Mouse (Mus musculus): ENCODE results near the gene Zfp277. TPM values are rescaled to one million over a fixed set of nuclear protein-coding genes. Genes with fewer than 3 reads are reported as not detected.
A peak's percentile ranks its signal among the peaks of the same experiment; 100 is the strongest.

The Zfp277 gene
- total RNA-seq, 2 experiments from 2014 or later = 8.5 to 8.6 TPM

- no peak for TF ChIP-seq CTCF (IDR thresholded peaks at IDR 0.05)
- intact Hi-C loops (cut with DNase I) = no loop called here
- peak overlapping the region; percentile 25 for H3K4me3 ChIP-seq
- peak overlapping the region; percentile 81 for H3K27ac ChIP-seq
- no peak for DNase-seq
Measured at GRCm38 (mm10) chr12:40462693-40463235, 17.1 kb upstream of the Zfp277 start.

- no peak for TF ChIP-seq CTCF (IDR thresholded peaks at IDR 0.05)
- Histone ChIP-seq H3K27ac (peak overlapping the region; percentile 81), H3K4me3 (no peak overlapping the region)
- no peak for DNase-seq
- intact Hi-C loops (cut with DNase I) = no loop called here
Measured at GRCm38 (mm10) chr12:40459673-40460265, 14.1 kb upstream of the Zfp277 start.

GRCm38 (mm10) chr12:40458977-40459376 lies 13.3 kb upstream of the Zfp277 start:
- no peak for DNase-seq
- H3K27ac ChIP-seq = peak overlapping the region; percentile 81
- no peak for TF ChIP-seq CTCF (IDR thresholded peaks at IDR 0.05)
- no peak overlapping the region for H3K4me3 ChIP-seq
- intact Hi-C loops (cut with DNase I) = no loop called here

- intact Hi-C loops (cut with DNase I) = no loop called here
- no peak overlapping the region for H3K4me3 ChIP-seq
- no peak overlapping the region for H3K27ac ChIP-seq
- DNase-seq = no peak
- TF ChIP-seq CTCF (IDR thresholded peaks at IDR 0.05) = no peak
Measured at GRCm38 (mm10) chr12:40456517-40456916, 10.8 kb upstream of the Zfp277 start.

GRCm38 (mm10) chr12:40449119-40449795 lies 3.6 kb upstream of the Zfp277 start:
- no peak for DNase-seq
- intact Hi-C loops (cut with DNase I) = loop anchor here (5.0 kb wide), 1 partner anchor 192 kb away; no protein-coding TSS in a partner anchor
- no peak for TF ChIP-seq CTCF (IDR thresholded peaks at IDR 0.05)
- H3K27ac ChIP-seq = 0 out of 2 replicates have a peak overlapping the region, but pooled peaks have one; percentile 6
- H3K4me3 ChIP-seq = no peak overlapping the region

- no peak for TF ChIP-seq CTCF (IDR thresholded peaks at IDR 0.05)
- DNase-seq = no peak
- intact Hi-C loops (cut with DNase I) = loop anchor here (2.0 to 5.0 kb wide), 2 partner anchors 51 to 190 kb away; no protein-coding TSS in a partner anchor
- Histone ChIP-seq H3K4me3 (peak overlapping the region; percentile 92), H3K27ac (peak overlapping the region; percentile 94)
Measured at GRCm38 (mm10) chr12:40447561-40448355, 2.1 kb upstream of the Zfp277 start.

- intact Hi-C loops (cut with DNase I) = loop anchor here (2.0 to 5.0 kb wide), 2 partner anchors 52 to 189 kb away; no protein-coding TSS in a partner anchor
- DNase-seq = peak; percentile 76
- peak overlapping the region; percentile 94 for H3K27ac ChIP-seq
- H3K4me3 ChIP-seq = peak overlapping the region; percentile 92
- TF ChIP-seq CTCF (IDR thresholded peaks at IDR 0.05) = peak; percentile 17; the same call in 1 of the 2 replicates
Measured at GRCm38 (mm10) chr12:40446450-40447381, 1.0 kb upstream of the Zfp277 start.

GRCm38 (mm10) chr12:40445206-40445605 lies 496 bp downstream of the Zfp277 start:
- peak overlapping the region; percentile 94 for H3K27ac ChIP-seq
- intact Hi-C loops (cut with DNase I) = loop anchor here (5.0 kb wide), 1 partner anchor 188 kb away; no protein-coding TSS in a partner anchor
- TF ChIP-seq CTCF (IDR thresholded peaks at IDR 0.05) = no peak
- DNase-seq = no peak
- peak overlapping the region; percentile 92 for H3K4me3 ChIP-seq

GRCm38 (mm10) chr12:40438049-40438448 lies 7.7 kb downstream of the Zfp277 start:
- intact Hi-C loops (cut with DNase I) = no loop called here
- DNase-seq = no peak
- TF ChIP-seq CTCF (IDR thresholded peaks at IDR 0.05) = no peak

GRCm38 (mm10) chr12:40434101-40434500 lies 11.6 kb downstream of the Zfp277 start:
- Histone ChIP-seq H3K27ac (no peak overlapping the region), H3K4me3 (no peak overlapping the region)
- intact Hi-C loops (cut with DNase I) = no loop called here
- TF ChIP-seq CTCF (IDR thresholded peaks at IDR 0.05) = no peak
- no peak for DNase-seq

More at GRCm38 (mm10) chr12:40438049-40438448, 7.7 kb downstream of the Zfp277 start:
- no peak overlapping the region for H3K4me3 ChIP-seq
- H3K27ac ChIP-seq = no peak overlapping the region

- H3K27ac ChIP-seq = peak overlapping the region; percentile 76
- no peak overlapping the region for H3K4me3 ChIP-seq
- no peak for TF ChIP-seq CTCF (IDR thresholded peaks at IDR 0.05)
- intact Hi-C loops (cut with DNase I) = no loop called here
- DNase-seq = no peak
Measured at GRCm38 (mm10) chr12:40431075-40431474, 14.6 kb downstream of the Zfp277 start.

Data from gastrocnemius, adult 2 months (tissue).